Mouse (Mus musculus) CH12.LX (cell line): ENCODE data around the gene Ep300. TPM values are rescaled to one million over a fixed set of nuclear protein-coding genes. Genes with fewer than 3 reads are reported as not detected.
A peak's percentile ranks its signal among the peaks of the same experiment; 100 is the strongest.

ENCODE experiments used
- DNase-seq: peaks from one replicate; pipeline ENCODE4 v3.0.0-alpha.2; 2013; ENCODE audit errors: extremely low read depth
- H3K27ac ChIP-seq: 2 replicates; pipeline ENCODE4 v1.5.1; 2012; ENCODE audit warnings: low read depth, mild to moderate bottlenecking, control low read depth, moderate library complexity; ENCODE audit not compliant: insufficient read depth
- H3K27me3 ChIP-seq: replicated peaks from 2 replicates; pipeline ENCODE3; 2012; ENCODE audit warnings: inconsistent platforms
- H3K36me3 ChIP-seq, 2 experiments: replicated peaks in 1 of 2; 2 replicates each; pipeline versions ENCODE3 to v1.6.1; 2012; ENCODE audit warnings: inconsistent platforms in 1 of 2, low read length in 1 of 2, mild to moderate bottlenecking in 1 of 2, mixed read lengths in 1 of 2, moderate library complexity in 1 of 2; ENCODE audit not compliant: control insufficient read depth in 1 of 2, insufficient read depth in 1 of 2
- H3K4me1 ChIP-seq, 2 experiments: 2 replicates each; pipeline ENCODE4 v1.6.1; 2012; ENCODE audit warnings: inconsistent platforms in 1 of 2, moderate library complexity in 1 of 2; ENCODE audit not compliant: insufficient read depth in 2 of 2, control insufficient read depth in 1 of 2
- H3K4me2 ChIP-seq: 2 replicates; pipeline ENCODE4 v1.6.1; 2012; ENCODE audit warnings: low read depth, mild to moderate bottlenecking, control low read depth; ENCODE audit not compliant: poor library complexity, insufficient read depth, severe bottlenecking
- H3K4me3 ChIP-seq, 3 experiments: fragments of 150-350 bp in 1 of 3; sonication (generic) in 1 of 3; replicated peaks in 1 of 3; 2 replicates each; pipeline versions ENCODE3 to v1.5.1; 2011 to 2012; ENCODE audit warnings: low read depth in 2 of 3, low read length in 2 of 3, mild to moderate bottlenecking in 2 of 3, moderate library complexity in 2 of 3, control low read depth in 1 of 3, improper control_type of control experiment in 1 of 3, inconsistent platforms in 1 of 3, mixed read lengths in 1 of 3; ENCODE audit not compliant: poor library complexity in 1 of 3
- H3K79me2 ChIP-seq: replicated peaks from 2 replicates; pipeline ENCODE4 v1.6.1; 2012; ENCODE audit warnings: mild to moderate bottlenecking, moderate library complexity; ENCODE audit not compliant: control insufficient read depth, poor library complexity, insufficient read depth, severe bottlenecking; ENCODE audit errors: extremely low read depth
- H3K9ac ChIP-seq: 2 replicates; pipeline ENCODE4 v1.6.1; 2012; ENCODE audit warnings: low read depth, mild to moderate bottlenecking, control low read depth, moderate library complexity; ENCODE audit not compliant: insufficient read depth
- H3K9me3 ChIP-seq: replicated peaks from 2 replicates; pipeline ENCODE3; 2012; ENCODE audit warnings: low read length, inconsistent platforms, mixed read lengths
- CHD1 ChIP-seq: IDR thresholded peaks from 2 replicates; pipeline ENCODE4 v1.6.1; 2012; ENCODE audit warnings: low read depth, low read length, improper control_type of control experiment, inconsistent platforms
- CTCF ChIP-seq, 2 experiments: IDR thresholded peaks in 1 of 2; conservative IDR thresholded peaks in 1 of 2; 2 replicates each; pipeline ENCODE4 v1.5.1; 2011 to 2012; ENCODE audit warnings: low read depth in 2 of 2, low read length in 2 of 2, improper control_type of control experiment in 1 of 2, inconsistent platforms in 1 of 2, mild to moderate bottlenecking in 1 of 2, moderate library complexity in 1 of 2
- EP300 ChIP-seq: IDR thresholded peaks from 2 replicates; pipeline ENCODE4 v1.6.1; 2011; ENCODE audit warnings: low read length, improper control_type of control experiment
- ETS1 ChIP-seq: conservative IDR thresholded peaks from 2 replicates; pipeline ENCODE4 v1.6.1; 2012; ENCODE audit warnings: low read depth, mild to moderate bottlenecking, inconsistent platforms, low read length, improper control_type of control experiment, moderate library complexity
- HCFC1 ChIP-seq: IDR thresholded peaks from 2 replicates; pipeline ENCODE4 v1.6.1; 2012; ENCODE audit warnings: low read depth, mild to moderate bottlenecking, inconsistent platforms, low read length, improper control_type of control experiment
- IRF4 ChIP-seq: IDR thresholded peaks from 2 replicates; pipeline ENCODE4 v1.6.1; 2014; ENCODE audit warnings: low read depth, mild to moderate bottlenecking, inconsistent platforms, low read length, improper control_type of control experiment
- MAX ChIP-seq: IDR thresholded peaks from 2 replicates; pipeline ENCODE4 v1.6.1; 2011; ENCODE audit warnings: low read length, improper control_type of control experiment
- MEF2A ChIP-seq: IDR thresholded peaks from 2 replicates; pipeline ENCODE4 v1.6.1; 2014; ENCODE audit warnings: low read depth, mild to moderate bottlenecking, inconsistent platforms, low read length, improper control_type of control experiment, borderline replicate concordance
- MYC ChIP-seq: IDR thresholded peaks from 2 replicates; pipeline ENCODE4 v1.6.1; 2011; ENCODE audit warnings: low read depth, mild to moderate bottlenecking, improper control_type of control experiment, low read length
- NELFE ChIP-seq: IDR thresholded peaks from 2 replicates; pipeline ENCODE4 v1.6.1; 2011; ENCODE audit warnings: low read depth, low read length, improper control_type of control experiment
- PAX5 ChIP-seq: IDR thresholded peaks from 2 replicates; pipeline ENCODE4 v1.6.1; 2012; ENCODE audit warnings: low read length, inconsistent platforms, mixed read lengths
- POLR2A ChIP-seq: IDR thresholded peaks from 2 replicates; pipeline ENCODE4 v1.6.1; 2011; ENCODE audit warnings: low read depth, mild to moderate bottlenecking, improper control_type of control experiment, low read length
- RAD21 ChIP-seq: IDR thresholded peaks from 2 replicates; pipeline ENCODE4 v1.6.1; 2011; ENCODE audit warnings: low read depth, mild to moderate bottlenecking, low read length, improper control_type of control experiment, moderate library complexity
- SIN3A ChIP-seq: IDR thresholded peaks from 2 replicates; pipeline ENCODE4 v1.6.1; 2012; ENCODE audit warnings: low read length, improper control_type of control experiment, inconsistent platforms
- SMC3 ChIP-seq: IDR thresholded peaks from 2 replicates; pipeline ENCODE4 v1.6.1; 2011; ENCODE audit warnings: low read depth, low read length, improper control_type of control experiment
- TCF12 ChIP-seq: IDR thresholded peaks from 2 replicates; pipeline ENCODE4 v1.6.1; 2014; ENCODE audit warnings: low read depth, mild to moderate bottlenecking, inconsistent platforms, low read length, improper control_type of control experiment
- USF1 ChIP-seq: IDR thresholded peaks from 2 replicates; pipeline ENCODE4 v1.6.1; 2014; ENCODE audit warnings: low read depth, mild to moderate bottlenecking, inconsistent platforms, low read length, improper control_type of control experiment
- USF2 ChIP-seq: conservative IDR thresholded peaks from 2 replicates; pipeline ENCODE4 v1.6.1; 2011; ENCODE audit warnings: low read depth, low read length, improper control_type of control experiment
- ZNF384 ChIP-seq: IDR thresholded peaks from 2 replicates; pipeline ENCODE4 v1.6.1; 2012; ENCODE audit warnings: low read depth, low read length, improper control_type of control experiment, inconsistent platforms
- dilution Hi-C: fragments of 300-500 bp; cut with MboI; formaldehyde crosslinking; loops from 2 replicates; pipeline ENCODE4 v1.14.3; 2020; ENCODE audit warnings: low sequenced_read_pairs; ENCODE audit not compliant: extremely low pct_unique_long_range_greater_than_20kb, extremely low pct_ligation_motif_present
- in situ Hi-C: fragments of 300-500 bp; cut with MboI; formaldehyde crosslinking; loops from 3 replicates; pipeline ENCODE4 v1.14.3; 2019; ENCODE audit warnings: low sequenced_read_pairs, low pct_ligation_motif_present, low pct_unique_long_range_greater_than_20kb, mixed read lengths
- polyA plus RNA-seq: library from polyadenylated mRNA; unstranded; fragments of >175 nt; gene quantifications from 2 replicates; pipeline ENCODE4 v1.2.1, GENCODE M21; 2012; ENCODE audit warnings: low read depth; ENCODE audit not compliant: insufficient read length
- total RNA-seq, 2 experiments: library from RNA; depleted of rRNA; stranded (reverse); fragments of 300-350 nt in 1 of 2; fragments of >200 nt in 1 of 2; gene quantifications; 2 replicates each; pipeline ENCODE4 v1.2.3; 2012 to 2014

The Ep300 gene
- total and polyA plus RNA-seq, 3 experiments: 5.9 to 33.2 (median 17.4) TPM

- no peak overlapping the region for H3K27ac ChIP-seq
- TF ChIP-seq SIN3A (0 out of 2 replicates have a peak, but pooled peaks have one; percentile 36), IRF4 (no peak), ZNF384 (peak; percentile 56; the same call in 1 of the 2 replicates), MYC (peak; percentile 46; the same call in 1 of the 2 replicates), CTCF (conservative IDR thresholded peaks at IDR 0.05 in 1 of 2, IDR thresholded peaks at IDR 0.05 in 1 of 2; ENCODE audit: low read depth in 2 of 2, low read length in 2 of 2) (peak; percentile 44 to 69; a peak in 3 of 4 replicates), TCF12 (no peak), SMC3 (peak; percentile 49), RAD21 (peak; percentile 52)
- H3K27me3 ChIP-seq: peaks cover 4% of the 10 kb centered on the region
- peaks cover 8 to 9% of the 10 kb centered on the region in 2 experiments for H3K4me1 ChIP-seq
- dilution Hi-C loops (no loop called here), in situ Hi-C loops (no loop called here)
- peaks cover 7% of the 10 kb centered on the region for H3K9me3 ChIP-seq
- H3K36me3 ChIP-seq: peaks cover 2 to 10% of the 10 kb centered on the region in 2 experiments
- H3K9ac ChIP-seq: no peak overlapping the region
- H3K79me2 ChIP-seq: no peaks in the 10 kb centered on the region
- H3K4me2 ChIP-seq: no peak overlapping the region
- no peak overlapping the region for H3K4me3 ChIP-seq
- DNase-seq: peak; percentile 52
Observed at GRCm38 (mm10) chr15:81697847-81698246, 112.7 kb downstream of the Ep300 start.

GRCm38 (mm10) chr15:81698532-81698931, 113.4 kb downstream of the Ep300 start:
- Histone ChIP-seq H3K4me3 (no peak overlapping the region), H3K4me2 (no peak overlapping the region), H3K9ac (no peak overlapping the region), H3K9me3 (peaks cover 5% of the 10 kb centered on the region), H3K27me3 (peaks cover 4% of the 10 kb centered on the region), H3K4me1 (peaks cover 8 to 9% of the 10 kb centered on the region in 2 experiments), H3K79me2 (no peaks in the 10 kb centered on the region), H3K36me3 (peaks cover 9 to 17% of the 10 kb centered on the region in 2 experiments), H3K27ac (no peak overlapping the region)
- no peak for DNase-seq
- no peak for TF ChIP-seq EP300
- no peak for TF ChIP-seq MYC
- TF ChIP-seq ETS1: no peak
- TF ChIP-seq USF2: no peak
- no peak for TF ChIP-seq IRF4
- TF ChIP-seq MEF2A: no peak
- TF ChIP-seq SIN3A: no peak
- TF ChIP-seq NELFE: no peak
- no peak for TF ChIP-seq MAX
- in situ Hi-C loops: no loop called here
- dilution Hi-C loops: no loop called here

- dilution Hi-C loops (no loop called here), in situ Hi-C loops (loop anchor here (25.0 kb wide), 1 partner anchor 212 kb away; no protein-coding TSS in a partner anchor)
- Histone ChIP-seq H3K79me2 (no peaks in the 10 kb centered on the region), H3K4me1 (peaks cover 6 to 8% of the 10 kb centered on the region in 2 experiments), H3K9ac (no peak overlapping the region), H3K36me3 (peaks cover 24 to 33% of the 10 kb centered on the region in 2 experiments), H3K27ac (no peak overlapping the region), H3K9me3 (no peaks in the 10 kb centered on the region), H3K27me3 (peaks cover 2% of the 10 kb centered on the region), H3K4me3 (no peak overlapping the region), H3K4me2 (no peak overlapping the region)
- TF ChIP-seq MEF2A (no peak), PAX5 (no peak), POLR2A (no peak), RAD21 (no peak), USF2 (no peak), USF1 (no peak), CHD1 (no peak), EP300 (no peak), HCFC1 (no peak)
- no peak for DNase-seq
Observed at GRCm38 (mm10) chr15:81700161-81700560, 115.0 kb downstream of the Ep300 start.
